Mouse (Mus musculus) heart, embryonic 13.5 days (tissue): Measurements from ENCODE around the gene Fam13c. TPM values are rescaled to one million over a fixed set of nuclear protein-coding genes. Genes with fewer than 3 reads are reported as not detected.

Source experiments
- ATAC-seq: fragments of 200-750 bp; cut with Nextera tagmentation; 2 replicates; pipeline ENCODE4 v1.8.0; 2017; ENCODE audit warnings: moderate TSS enrichment; ENCODE audit not compliant: insufficient number of reproducible peaks, low FRiP score, low TSS enrichment; ENCODE audit errors: extremely low read depth
- H3K27ac ChIP-seq: fragments of 300-500 bp; sonication (generic); replicated peaks from 2 replicates; pipeline ENCODE4 v1.5.1; 2015; ENCODE audit warnings: moderate library complexity, mild to moderate bottlenecking, inconsistent platforms
- H3K27me3 ChIP-seq: fragments of 300-500 bp; sonication (generic); replicated peaks from 2 replicates; pipeline ENCODE4 v1.6.1; 2015; ENCODE audit warnings: mild to moderate bottlenecking, inconsistent platforms
- H3K36me3 ChIP-seq: fragments of 300-500 bp; sonication (generic); 2 replicates; pipeline ENCODE4 v1.6.1; 2015; ENCODE audit warnings: mild to moderate bottlenecking, inconsistent platforms
- H3K4me1 ChIP-seq: fragments of 300-500 bp; sonication (generic); 2 replicates; pipeline ENCODE4 v1.6.1; 2015; ENCODE audit warnings: inconsistent platforms
- H3K4me2 ChIP-seq: fragments of 300-500 bp; sonication (generic); 2 replicates; pipeline ENCODE4 v1.6.1; 2015; ENCODE audit warnings: inconsistent platforms, mild to moderate bottlenecking, moderate library complexity
- H3K4me3 ChIP-seq: fragments of 300-500 bp; sonication (generic); 2 replicates; pipeline ENCODE4 v1.5.1; 2015; ENCODE audit warnings: moderate library complexity, mild to moderate bottlenecking, inconsistent platforms
- H3K9ac ChIP-seq: fragments of 300-500 bp; sonication (generic); 2 replicates; pipeline ENCODE4 v1.6.1; 2015; ENCODE audit warnings: inconsistent platforms, mild to moderate bottlenecking, moderate library complexity
- H3K9me3 ChIP-seq: fragments of 300-500 bp; sonication (generic); 2 replicates; pipeline ENCODE4 v1.6.1; 2016; ENCODE audit warnings: inconsistent platforms
- WGBS: fragments of 180-500 bp; shearing (Covaris S2); methylation state at CpG from one replicate; pipeline ENCODE4 v1.1.7; 2015; ENCODE audit warnings: mixed read lengths; 5-methylcytosine and 5-hydroxymethylcytosine counted together
- polyA plus RNA-seq: library from polyadenylated mRNA; unstranded; fragments of >200 nt; fragmentation: Nextera tagmentation; extraction: Ambion mirVana; gene quantifications from 2 replicates; pipeline ENCODE4 v1.2.1, GENCODE M21; 2015

The Fam13c gene
- polyA plus RNA-seq: 9.5 and 10.0 TPM in 2 replicates

GRCm38 (mm10) chr10:70439676-70440521 lies at the start of gene Fam13c:
Fam13c (plus strand) TSS chr10:70440481.
- H3K4me2 ChIP-seq: peak within 1 kb of the TSS; percentile 89

DNA sequence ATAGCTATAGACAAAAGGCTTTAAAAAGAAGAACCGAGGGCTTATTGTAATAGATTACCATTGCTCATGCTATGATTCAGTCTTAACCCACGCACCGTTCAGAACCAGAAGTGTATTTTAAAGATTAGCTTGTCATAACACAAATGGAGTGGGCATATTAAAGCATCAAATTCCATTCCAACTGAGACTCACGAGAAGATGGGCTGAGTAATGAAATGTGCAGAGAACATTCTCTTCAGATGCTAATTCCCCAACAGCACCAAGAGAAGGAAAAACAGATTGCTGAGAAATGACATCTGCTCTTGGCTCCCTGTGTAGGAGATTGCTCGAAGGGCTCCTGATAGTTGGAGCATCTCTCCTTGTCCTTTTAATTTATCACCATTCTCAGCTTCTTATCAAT lies 44.4 kb upstream of the Fam13c start:
- ATAC-seq: no peak
- WGBS: 72% methylated on average over 5 of the region's 5 CpGs
- H3K4me1 ChIP-seq: no peaks in the 10 kb centered on the region

More at GRCm38 (mm10) chr10:70439676-70440521, at the start of gene Fam13c:
- WGBS: 10% methylated on average over 24 of the region's 24 CpGs
- H3K4me1 ChIP-seq: peaks cover 12% of the 10 kb centered on the region
- H3K4me3 ChIP-seq: peak within 1 kb of the TSS; percentile 82
- H3K9ac ChIP-seq: peak within 1 kb of the TSS; percentile 86
- 0 out of 2 replicates have a peak, but pooled peaks cover 3% of the 10 kb centered on the region for H3K9me3 ChIP-seq
- no peaks in the 10 kb centered on the region for H3K36me3 ChIP-seq
- ATAC-seq: no peak
- H3K27me3 ChIP-seq: no peaks in the 10 kb centered on the region
- H3K27ac ChIP-seq: peak within 1 kb of the TSS; percentile 88

DNA sequence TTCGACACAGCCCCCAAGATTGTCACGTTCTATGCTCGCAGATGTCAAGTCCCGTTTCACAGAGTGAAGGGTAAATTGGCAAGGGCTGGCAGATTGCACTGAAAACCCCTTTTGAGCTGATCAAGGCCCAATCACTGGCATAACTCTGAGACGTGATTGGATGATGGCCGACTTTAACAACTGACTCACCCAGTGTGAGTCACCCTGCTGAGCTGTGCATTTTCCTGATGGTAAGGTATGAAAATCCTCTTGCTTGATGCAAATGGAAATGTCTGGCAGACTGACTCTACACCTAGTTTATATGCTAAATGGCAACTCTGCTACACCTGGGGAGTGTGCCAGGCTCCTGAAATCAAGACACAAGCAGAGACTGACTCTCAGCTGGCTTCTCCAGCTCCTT lies 42.1 kb upstream of the Fam13c start:
- ATAC-seq: no peak
- H3K27me3 ChIP-seq: no peaks in the 10 kb centered on the region

More for the DNA sequence above, 44.4 kb upstream of the Fam13c start:
- Histone ChIP-seq H3K36me3 (no peaks in the 10 kb centered on the region), H3K9ac (no peak overlapping the region), H3K4me2 (no peak overlapping the region), H3K4me3 (no peak overlapping the region), H3K27ac (no peak overlapping the region), H3K27me3 (no peaks in the 10 kb centered on the region), H3K9me3 (peaks cover 33% of the 10 kb centered on the region)

DNA sequence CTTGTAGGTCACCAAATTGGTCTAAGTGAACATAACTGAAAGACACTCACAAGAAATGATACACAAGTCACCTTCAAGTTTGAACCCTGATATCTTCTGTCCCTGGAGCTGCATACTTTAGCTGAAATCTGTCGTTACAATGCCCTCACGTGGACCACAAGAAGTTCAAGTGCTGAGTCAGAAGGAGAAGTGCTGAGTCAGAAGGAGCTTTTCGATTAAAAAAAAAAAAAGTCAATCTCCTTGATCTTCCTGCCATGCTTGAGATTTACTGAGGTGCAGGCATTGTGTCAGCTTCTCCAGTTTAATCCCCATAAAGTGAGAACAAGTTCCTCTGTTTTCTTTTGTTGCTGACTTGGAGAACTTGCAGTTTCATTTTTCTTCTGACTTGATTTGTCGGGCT lies 38.3 kb upstream of the Fam13c start:
- H3K9ac ChIP-seq: no peak overlapping the region
- H3K4me3 ChIP-seq: no peak overlapping the region
- peaks cover 26% of the 10 kb centered on the region for H3K9me3 ChIP-seq
- 72% methylated on average over 4 of the region's 4 CpGs for WGBS
- no peak overlapping the region for H3K4me2 ChIP-seq
- no peaks in the 10 kb centered on the region for H3K27me3 ChIP-seq
- no peak overlapping the region for H3K27ac ChIP-seq
- no peak for ATAC-seq
- H3K4me1 ChIP-seq: peaks cover 13% of the 10 kb centered on the region
- H3K36me3 ChIP-seq: no peaks in the 10 kb centered on the region

More for the DNA sequence above, 42.1 kb upstream of the Fam13c start:
- H3K4me2 ChIP-seq: no peak overlapping the region
- WGBS: 78% methylated on average over 6 of the region's 6 CpGs
- peaks cover 9% of the 10 kb centered on the region for H3K4me1 ChIP-seq
- H3K9ac ChIP-seq: no peak overlapping the region
- no peaks in the 10 kb centered on the region for H3K36me3 ChIP-seq
- H3K27ac ChIP-seq: no peak overlapping the region
- peaks cover 24% of the 10 kb centered on the region for H3K9me3 ChIP-seq
- H3K4me3 ChIP-seq: no peak overlapping the region

GRCm38 (mm10) chr10:70402711-70403110 lies 37.6 kb upstream of the Fam13c start:
- ATAC-seq: no peak
- H3K27ac ChIP-seq: no peak overlapping the region
- H3K36me3 ChIP-seq: no peaks in the 10 kb centered on the region
- no peak overlapping the region for H3K9ac ChIP-seq
- H3K9me3 ChIP-seq: peaks cover 26% of the 10 kb centered on the region
- H3K4me3 ChIP-seq: no peak overlapping the region
- peaks cover 13% of the 10 kb centered on the region for H3K4me1 ChIP-seq
- no peaks in the 10 kb centered on the region for H3K27me3 ChIP-seq
- no peak overlapping the region for H3K4me2 ChIP-seq
- WGBS: 75% methylated on average over 4 of the region's 4 CpGs

- Histone ChIP-seq H3K27ac (0 out of 2 replicates have a peak overlapping the region, but pooled peaks have one; percentile 20), H3K9me3 (no peaks in the 10 kb centered on the region), H3K4me3 (no peak overlapping the region), H3K4me1 (peaks cover 5% of the 10 kb centered on the region; the same call in 1 of the 2 replicates), H3K9ac (no peak overlapping the region), H3K27me3 (no peaks in the 10 kb centered on the region), H3K36me3 (no peaks in the 10 kb centered on the region), H3K4me2 (no peak overlapping the region)
- 61% methylated on average over 6 of the region's 6 CpGs for WGBS
- no peak for ATAC-seq
These were observed 22.3 kb upstream of the Fam13c start for GRCm38 (mm10) chr10:70417811-70418486.

DNA sequence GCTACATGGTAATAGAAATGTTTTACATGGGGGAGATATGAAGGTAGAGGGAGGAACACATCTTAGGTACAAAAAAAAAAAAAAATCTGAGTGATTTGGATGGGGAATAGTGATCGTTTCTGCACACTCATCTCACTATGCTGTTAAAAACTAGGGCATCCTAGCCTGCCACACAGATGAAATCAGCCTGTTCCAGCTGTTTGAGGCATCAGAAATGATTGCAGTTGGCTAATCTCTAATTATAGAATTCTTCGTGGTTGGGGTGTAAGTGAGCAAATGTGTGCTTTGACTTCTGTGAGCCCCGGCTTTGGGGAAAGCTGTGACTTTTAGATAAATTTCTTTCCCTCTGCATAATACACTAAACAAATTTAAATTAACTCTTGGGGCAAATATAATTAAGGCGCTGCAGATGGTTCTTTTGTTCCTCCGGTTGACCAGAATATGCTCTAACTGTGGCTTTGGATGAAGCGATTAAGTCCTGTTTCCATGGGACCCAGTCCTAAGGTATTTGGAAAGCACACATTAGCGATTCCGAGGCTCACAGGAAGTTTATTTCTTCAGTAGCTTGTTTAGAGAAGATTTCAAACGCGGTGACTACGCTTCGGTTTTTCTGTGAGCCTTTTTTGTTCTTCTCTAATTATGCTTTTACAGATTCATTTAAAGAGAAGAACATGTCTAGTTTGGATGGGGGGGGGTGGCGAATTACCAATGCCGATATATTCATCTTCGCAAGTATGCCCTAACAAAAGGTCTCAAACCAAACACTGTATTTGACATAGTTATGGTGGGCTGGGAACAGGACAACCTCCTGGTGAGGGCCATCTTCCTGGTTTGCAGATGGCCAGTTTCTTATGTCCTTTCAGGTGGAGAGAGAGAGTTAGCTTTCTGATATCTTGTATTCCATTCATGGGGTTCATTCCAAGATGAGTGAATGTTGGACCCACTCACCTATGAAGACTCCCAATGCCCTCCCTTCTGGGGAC lies 20.7 kb upstream of the Fam13c start:
- no peak for ATAC-seq
- no peaks in the 10 kb centered on the region for H3K36me3 ChIP-seq
- H3K27me3 ChIP-seq: no peaks in the 10 kb centered on the region
- H3K9me3 ChIP-seq: no peaks in the 10 kb centered on the region
- peaks cover 5% of the 10 kb centered on the region; the same call in 1 of the 2 replicates for H3K4me1 ChIP-seq
- H3K9ac ChIP-seq: no peak overlapping the region
- no peak overlapping the region for H3K27ac ChIP-seq
- no peak overlapping the region for H3K4me3 ChIP-seq
- no peak overlapping the region for H3K4me2 ChIP-seq
- 76% methylated on average over 15 of the region's 15 CpGs for WGBS

- H3K9me3 ChIP-seq: no peaks in the 10 kb centered on the region
- H3K9ac ChIP-seq: no peak overlapping the region
- H3K4me1 ChIP-seq: 0 out of 2 replicates have a peak, but pooled peaks cover 7% of the 10 kb centered on the region
- no peaks in the 10 kb centered on the region for H3K27me3 ChIP-seq
- 0 out of 2 replicates have a peak overlapping the region, but pooled peaks have one; percentile 5 for H3K27ac ChIP-seq
- WGBS: 62% methylated on average over 3 of the region's 3 CpGs
- ATAC-seq: no peak
- H3K36me3 ChIP-seq: no peaks in the 10 kb centered on the region
- H3K4me3 ChIP-seq: no peak overlapping the region
- no peak overlapping the region for H3K4me2 ChIP-seq
These were observed 13.9 kb upstream of the Fam13c start for GRCm38 (mm10) chr10:70426373-70426772.

GRCm38 (mm10) chr10:70428121-70428662 lies 12.1 kb upstream of the Fam13c start:
- no peaks in the 10 kb centered on the region for H3K36me3 ChIP-seq
- 43% methylated on average over 5 of the region's 5 CpGs for WGBS
- H3K4me1 ChIP-seq: 0 out of 2 replicates have a peak, but pooled peaks cover 7% of the 10 kb centered on the region
- no peaks in the 10 kb centered on the region; the same call in 1 of the 2 replicates for H3K9me3 ChIP-seq
- H3K9ac ChIP-seq: no peak overlapping the region
- H3K4me2 ChIP-seq: no peak overlapping the region
- H3K27ac ChIP-seq: peak overlapping the region; percentile 74
- H3K27me3 ChIP-seq: no peaks in the 10 kb centered on the region
- no peak overlapping the region for H3K4me3 ChIP-seq
- ATAC-seq: no peak

DNA sequence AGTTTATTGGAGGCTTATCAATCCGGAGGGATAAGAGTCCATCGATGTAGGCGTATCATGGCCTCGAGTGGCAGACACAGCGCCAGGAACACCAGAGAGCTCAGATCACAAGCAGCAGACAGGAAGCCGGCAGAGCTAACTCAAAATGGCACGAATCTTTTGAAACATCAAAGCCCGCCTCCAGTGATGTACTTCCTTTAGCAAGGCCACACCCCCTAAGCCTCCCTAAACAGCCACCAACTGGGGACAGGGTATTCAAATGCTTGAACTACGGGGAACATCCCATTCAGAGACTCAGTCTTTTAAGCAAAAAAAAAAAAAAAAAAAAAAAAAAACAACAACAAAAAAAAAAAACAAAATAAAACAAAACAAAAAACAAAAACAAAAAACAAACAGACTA lies 10.9 kb upstream of the Fam13c start:
- no peak for ATAC-seq
- H3K4me2 ChIP-seq: no peak overlapping the region
- H3K27me3 ChIP-seq: no peaks in the 10 kb centered on the region
- no peaks in the 10 kb centered on the region for H3K36me3 ChIP-seq
- no peak overlapping the region for H3K27ac ChIP-seq
- no peak overlapping the region for H3K4me3 ChIP-seq
- no peak overlapping the region for H3K9ac ChIP-seq
- WGBS: 88% methylated on average over 9 of the region's 9 CpGs
- 0 out of 2 replicates have a peak, but pooled peaks cover 7% of the 10 kb centered on the region for H3K4me1 ChIP-seq
- H3K9me3 ChIP-seq: no peaks in the 10 kb centered on the region; the same call in 1 of the 2 replicates
